Mouse (Mus musculus) erythroid progenitor cell, adult 5-6 weeks (primary cell): Measurements from ENCODE around the gene Iqsec1. TPM values are rescaled to one million over a fixed set of nuclear protein-coding genes. Genes with fewer than 3 reads are reported as not detected.

ENCODE experiments used
- ATAC-seq: replicated peaks from 2 replicates; pipeline ENCODE4 v1.8.0; 2016; ENCODE audit warnings: moderate number of reproducible peaks, mild to moderate bottlenecking, moderate TSS enrichment, inconsistent platforms; ENCODE audit not compliant: poor library complexity, low FRiP score, severe bottlenecking
- total RNA-seq, 2 experiments: library from RNA; stranded (forward) in 1 of 2; stranded (reverse) in 1 of 2; fragments of 150-400 nt in 1 of 2; fragments of 186-747, 209-891 nt in 1 of 2; gene quantifications; 2 replicates each; pipeline versions ENCODE4 v1.2.3 to v1.2.4; 2015 to 2017; ENCODE audit warnings: low replicate concordance in 2 of 2

Gene Iqsec1
- total RNA-seq, 2 experiments from 2014 or later = 41.4 to 88.0 TPM

- ATAC-seq = no peak
These were observed 166.4 kb downstream of the Iqsec1 start for GRCm38 (mm10) chr6:90821916-90822602.

DNA sequence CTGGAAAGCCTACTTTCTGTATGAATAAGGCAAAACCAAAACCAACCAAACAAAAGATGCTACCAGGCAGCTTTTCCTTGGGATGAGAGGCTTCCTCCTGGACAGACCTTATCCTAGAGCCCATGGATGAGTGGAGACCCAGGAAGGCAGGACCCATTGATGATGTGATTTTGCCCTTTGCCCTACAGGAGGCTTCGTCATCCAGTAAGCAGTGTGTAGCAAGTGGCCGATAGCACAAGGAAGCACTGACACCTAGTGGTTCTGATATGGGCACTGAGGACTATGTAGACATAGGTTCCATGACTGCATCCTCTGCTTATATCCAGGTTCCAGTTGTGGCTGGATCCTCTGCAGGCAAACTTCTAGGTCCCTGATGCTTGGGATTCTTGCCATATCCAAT, 168.6 kb downstream of the Iqsec1 start:
- ATAC-seq = no peak

- ATAC-seq = no peak
These were observed 169.5 kb downstream of the Iqsec1 start for GRCm38 (mm10) chr6:90818956-90819355.

DNA sequence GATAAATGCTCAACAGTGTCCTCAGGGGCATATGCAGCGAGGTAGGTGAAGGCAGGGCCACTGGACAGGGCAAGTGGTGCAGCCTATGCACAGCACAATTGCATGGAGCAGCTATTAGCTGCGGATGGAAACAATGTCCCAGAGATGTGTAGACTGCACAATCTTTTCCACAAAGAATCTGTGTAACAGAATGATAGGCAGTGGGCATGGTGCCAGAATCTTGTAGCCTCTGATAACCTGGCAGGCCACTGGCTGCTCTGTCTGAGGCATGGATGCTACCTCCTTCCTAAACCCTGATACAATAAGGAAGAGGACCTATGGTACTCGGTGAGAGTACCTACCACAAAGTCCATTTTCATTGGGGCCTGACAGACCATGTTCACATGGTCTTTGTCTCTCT, 171.9 kb downstream of the Iqsec1 start:
- ATAC-seq = no peak

GRCm38 (mm10) chr6:90815341-90815740, 173.1 kb downstream of the Iqsec1 start:
- no peak for ATAC-seq

DNA sequence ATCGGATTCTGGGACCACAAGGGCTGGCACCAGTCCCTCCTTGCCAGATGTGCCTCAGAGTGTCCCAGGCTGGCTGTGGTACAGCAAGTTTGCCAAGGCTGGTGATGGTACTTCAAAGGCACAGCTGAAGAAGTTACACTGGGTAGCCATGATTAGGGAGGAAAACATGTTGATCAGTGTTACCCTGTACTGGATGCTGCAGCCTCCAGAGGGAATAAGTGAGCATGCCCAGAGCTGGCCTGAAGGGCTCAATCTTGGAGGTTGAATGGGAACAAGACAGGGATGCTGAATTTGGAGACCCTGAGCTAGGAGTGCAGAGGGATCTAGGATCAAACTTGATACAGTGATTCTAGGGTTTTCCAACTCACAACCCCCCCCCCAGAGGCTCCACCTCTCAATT, 175.0 kb downstream of the Iqsec1 start:
- no peak for ATAC-seq

DNA sequence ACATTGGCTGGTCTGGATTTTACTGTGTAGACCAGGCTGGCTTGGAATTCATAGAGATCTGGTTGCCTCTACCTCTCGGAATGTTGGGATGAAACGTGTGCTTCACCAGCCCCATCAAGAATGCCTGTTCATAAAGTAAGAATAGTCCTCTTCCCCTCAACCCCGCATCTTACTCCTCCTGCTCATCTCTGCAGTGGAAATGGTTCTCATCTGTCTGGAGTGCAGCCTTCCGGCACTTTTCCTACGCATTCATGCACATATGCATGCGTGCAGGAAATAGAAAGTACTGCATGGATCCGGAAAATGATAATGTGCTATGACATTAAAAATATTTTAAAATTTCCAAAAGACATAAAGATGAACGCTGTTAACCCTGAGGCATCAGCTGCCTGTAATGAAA, 175.9 kb downstream of the Iqsec1 start:
- ATAC-seq = no peak

DNA sequence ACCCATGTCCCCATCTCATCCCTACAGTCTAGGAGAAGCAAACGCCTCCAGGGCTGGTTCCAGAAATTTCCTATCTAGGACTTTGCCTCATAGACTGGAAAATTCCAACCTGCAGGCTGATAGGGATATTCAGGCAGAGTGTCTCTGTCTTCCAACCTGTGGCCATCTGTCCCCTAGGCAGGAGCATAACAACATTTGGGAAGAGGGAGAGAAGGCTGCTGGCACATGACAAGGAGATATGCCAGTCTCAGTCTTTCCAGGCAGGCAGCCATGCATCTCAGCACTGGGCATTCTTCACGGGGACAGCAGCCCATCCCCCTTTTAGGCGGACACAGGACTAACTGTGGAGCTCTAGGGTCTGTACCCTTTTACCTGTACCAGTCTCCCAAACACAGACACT, 176.4 kb downstream of the Iqsec1 start:
- ATAC-seq = no peak

DNA sequence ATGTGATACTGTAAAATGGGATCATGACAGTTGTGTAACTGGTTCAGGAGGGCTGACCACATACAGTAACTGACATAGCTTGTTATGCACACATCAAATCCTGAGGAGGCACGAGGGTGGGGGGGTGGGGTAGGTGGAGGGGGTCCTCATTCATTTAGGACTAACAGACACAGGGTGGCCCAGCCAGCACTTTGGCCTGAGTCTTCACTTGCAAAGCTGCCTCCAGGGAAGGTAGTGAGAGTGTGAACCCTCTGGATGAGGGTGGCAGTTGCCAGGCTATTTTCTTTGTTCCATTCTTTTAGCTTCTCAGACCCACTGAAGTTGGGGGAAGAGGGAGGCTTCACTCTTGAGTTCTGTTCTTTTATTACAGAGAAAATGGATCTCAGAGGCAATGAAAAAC, 177.9 kb downstream of the Iqsec1 start:
- ATAC-seq = no peak

DNA sequence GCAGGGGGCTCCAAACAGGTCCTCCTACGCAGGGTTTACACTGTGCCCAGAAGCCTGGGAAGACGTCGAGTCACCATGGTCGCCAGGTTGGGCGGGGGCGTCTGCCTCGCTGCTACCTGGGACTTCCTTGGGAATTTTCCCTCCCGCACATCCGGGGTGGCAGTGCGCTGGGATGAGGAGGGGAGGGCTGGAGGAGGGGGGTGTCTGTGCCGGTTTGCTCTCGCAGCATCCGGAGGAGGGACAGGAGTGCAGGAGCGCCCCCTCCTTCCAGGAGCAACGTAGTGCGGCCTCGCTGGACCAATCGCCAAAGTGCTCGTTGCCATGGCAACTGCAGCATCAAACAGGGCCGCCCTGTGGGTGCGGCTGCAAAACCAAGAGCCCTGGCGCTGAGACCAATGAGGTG, 178.5 kb downstream of the Iqsec1 start:
- ATAC-seq = no peak

- no peak for ATAC-seq
These were observed 179.2 kb downstream of the Iqsec1 start for GRCm38 (mm10) chr6:90809077-90809840.

GRCm38 (mm10) chr6:90808544-90808943, 179.9 kb downstream of the Iqsec1 start:
- no peak for ATAC-seq

- no peak for ATAC-seq
These were observed 180.4 kb downstream of the Iqsec1 start for GRCm38 (mm10) chr6:90808134-90808533.

DNA sequence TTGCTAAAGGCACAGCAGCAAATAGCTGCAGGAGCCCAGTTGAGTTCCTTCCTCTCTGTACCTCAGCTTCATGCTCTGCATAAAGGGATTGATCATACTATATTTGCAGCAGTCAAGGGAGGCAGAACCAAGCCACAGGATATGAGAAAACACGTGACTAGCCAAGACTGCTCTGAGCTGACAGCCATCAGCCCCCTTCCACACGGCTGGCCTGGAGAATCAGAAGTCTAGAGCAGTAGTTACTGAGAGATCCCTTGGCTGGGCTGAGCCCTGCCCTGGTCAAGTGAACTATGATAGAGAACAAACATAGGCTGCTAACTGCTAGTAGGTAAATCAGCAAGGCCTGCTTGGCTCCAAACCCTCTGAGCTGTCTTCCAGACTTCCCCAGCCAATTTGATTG, 180.9 kb downstream of the Iqsec1 start:
- no peak for ATAC-seq

DNA sequence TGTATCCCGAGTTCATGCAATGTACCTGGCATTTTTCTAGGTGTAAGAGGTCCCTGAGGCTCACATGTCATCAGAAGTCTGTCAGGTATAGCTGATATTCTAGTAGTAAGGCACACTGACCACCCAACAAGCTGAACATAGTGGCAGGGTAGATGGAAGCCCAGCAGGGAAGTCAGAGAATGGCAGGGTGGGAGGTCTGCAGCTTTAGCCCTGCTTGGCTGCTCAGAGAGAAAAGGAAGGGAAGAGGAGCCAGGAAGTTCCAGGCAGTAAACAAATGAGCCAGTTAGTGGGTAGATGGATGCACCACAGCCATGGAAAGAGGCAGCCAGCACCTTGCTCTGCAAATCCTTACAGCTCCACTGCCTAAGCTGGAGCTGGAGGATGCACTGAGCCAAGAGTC, 181.7 kb downstream of the Iqsec1 start:
- no peak for ATAC-seq

DNA sequence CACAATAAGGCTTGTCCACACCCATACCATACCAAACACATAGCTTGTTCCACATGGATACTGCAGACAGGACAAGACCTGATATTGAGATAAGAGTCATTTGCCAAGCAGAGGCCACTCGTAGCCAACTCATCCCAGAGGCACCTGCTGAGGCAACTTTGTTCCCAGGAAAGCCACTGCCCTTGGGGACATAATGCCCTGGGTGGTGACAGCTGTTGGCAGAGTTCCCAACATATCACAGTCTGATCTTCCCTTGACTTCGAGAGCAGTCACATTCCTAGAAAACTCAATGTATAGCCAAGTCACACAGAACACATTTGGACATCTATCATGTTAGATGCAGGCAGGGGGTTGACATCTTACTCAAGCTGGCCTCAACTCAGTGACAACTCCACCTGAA, 183.4 kb downstream of the Iqsec1 start:
- ATAC-seq = no peak

DNA sequence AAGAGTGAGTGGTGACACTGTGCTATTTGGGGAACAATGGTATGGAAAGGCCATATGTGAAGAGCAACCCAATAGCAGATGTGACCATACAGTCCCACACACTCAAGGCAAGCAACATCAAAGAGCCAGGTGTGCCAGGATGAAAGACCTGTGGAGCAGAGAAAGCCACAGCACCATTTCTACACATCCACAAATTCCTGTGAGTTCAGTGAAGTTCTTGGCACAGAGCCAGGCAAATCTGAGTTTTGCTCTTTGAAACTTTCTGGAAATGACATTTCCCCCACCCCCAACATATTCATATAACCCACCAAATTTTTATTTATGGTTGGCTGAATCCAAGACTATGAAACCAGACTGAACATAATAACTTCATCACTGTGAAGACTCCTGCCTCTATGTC, 183.8 kb downstream of the Iqsec1 start:
- no peak for ATAC-seq

- no peak for ATAC-seq
These were observed 185.9 kb downstream of the Iqsec1 start for GRCm38 (mm10) chr6:90802604-90803003.

DNA sequence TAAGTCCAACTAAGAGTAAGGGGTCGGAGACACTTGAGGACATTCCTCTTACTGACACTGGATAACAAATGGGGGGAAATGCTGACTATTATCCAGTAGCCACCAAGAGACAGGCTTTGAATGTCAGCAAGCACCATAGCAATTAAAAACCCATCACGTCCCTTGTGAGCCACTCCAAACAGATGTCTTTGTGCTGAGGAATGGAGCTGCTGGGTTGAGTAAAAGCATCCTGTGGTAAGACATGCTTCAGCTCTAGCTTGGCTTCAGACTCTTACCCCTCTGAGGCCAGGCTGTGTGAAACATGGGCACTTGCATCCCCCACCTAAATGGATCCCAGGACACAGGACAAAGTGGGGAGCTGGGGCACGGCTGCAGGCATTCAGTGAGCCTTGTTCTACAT, 186.4 kb downstream of the Iqsec1 start:
- ATAC-seq = no peak

DNA sequence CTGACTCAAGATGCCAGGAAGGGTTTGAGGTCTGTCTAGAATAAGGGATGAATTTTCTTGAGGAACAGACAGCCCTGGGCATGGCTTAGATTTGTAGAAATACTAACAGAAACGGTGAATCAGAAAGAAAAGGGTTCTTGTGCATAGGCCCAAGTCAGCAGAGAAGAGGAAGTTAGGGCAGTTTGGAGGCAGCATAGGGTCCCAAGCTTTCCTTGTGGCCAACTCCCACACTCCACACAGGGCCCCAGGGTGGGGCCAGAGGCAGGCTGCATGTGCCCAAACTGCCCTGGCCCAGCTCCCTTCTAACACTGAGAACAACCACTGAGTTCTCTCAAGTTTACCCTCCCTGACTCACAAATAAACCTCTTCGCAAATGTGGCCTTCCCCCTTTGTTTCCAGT, 187.7 kb downstream of the Iqsec1 start:
- no peak for ATAC-seq

- ATAC-seq = no peak
These were observed 189.4 kb downstream of the Iqsec1 start for GRCm38 (mm10) chr6:90799116-90799515.

GRCm38 (mm10) chr6:90798201-90798600, 190.3 kb downstream of the Iqsec1 start:
- ATAC-seq = no peak
